Mouse (Mus musculus): ENCODE data around the gene Rfk. TPM values are rescaled to one million over a fixed set of nuclear protein-coding genes. Genes with fewer than 3 reads are reported as not detected.

Rfk gene
- polyA plus RNA-seq, 1 experiment = 41.4 TPM

DNA sequence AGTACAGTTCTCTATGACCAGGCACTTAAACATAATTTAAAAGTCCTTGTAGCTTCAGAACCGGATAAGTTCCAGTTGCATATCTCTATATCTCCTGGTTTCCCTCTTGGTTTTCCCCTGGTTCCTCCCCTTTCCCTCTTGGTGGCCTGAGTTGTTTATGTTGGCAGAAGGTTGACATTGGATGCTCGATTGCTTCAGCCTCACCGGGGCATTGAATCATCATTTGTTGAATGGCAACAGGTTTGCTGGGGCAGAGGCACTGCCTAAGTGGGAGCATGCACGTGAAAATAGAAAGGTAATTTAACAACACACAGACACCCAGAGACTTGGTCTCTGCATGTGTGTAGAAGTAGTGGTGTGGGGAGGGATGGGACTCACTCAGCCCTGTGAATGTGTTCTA, 6.7 kb downstream of the Rfk start:
- Histone ChIP-seq H3K27ac (ENCODE audit: insufficient read depth, low read depth, low read length) (no peak overlapping the region), H3K4me3 (ENCODE audit: insufficient read depth, low read length) (no peak overlapping the region), H3K4me1 (ENCODE audit: control insufficient read depth, insufficient read depth, low read length) (peaks cover 8% of the 10 kb centered on the region)
- TF ChIP-seq POLR2A (IDR thresholded peaks at IDR 0.05; ENCODE audit: borderline replicate concordance, low read depth, low read length) (no peak), CTCF (IDR thresholded peaks at IDR 0.05; ENCODE audit: low read depth, low read length) (no peak)

GRCm38 (mm10) chr19:17403175-17403574, 9.3 kb downstream of the Rfk start:
- Histone ChIP-seq H3K27ac (ENCODE audit: insufficient read depth, low read depth, low read length) (no peak overlapping the region), H3K4me3 (ENCODE audit: insufficient read depth, low read length) (no peak overlapping the region)
- no peak for TF ChIP-seq CTCF (IDR thresholded peaks at IDR 0.05; ENCODE audit: low read depth, low read length)
- TF ChIP-seq POLR2A (IDR thresholded peaks at IDR 0.05; ENCODE audit: borderline replicate concordance, low read depth, low read length) = no peak

GRCm38 (mm10) chr19:17406823-17407222, 13.0 kb downstream of the Rfk start:
- Histone ChIP-seq H3K27ac (ENCODE audit: insufficient read depth, low read depth, low read length) (no peak overlapping the region), H3K4me3 (ENCODE audit: insufficient read depth, low read length) (no peak overlapping the region), H3K4me1 (ENCODE audit: control insufficient read depth, insufficient read depth, low read length) (no peaks in the 10 kb centered on the region)
- TF ChIP-seq CTCF (IDR thresholded peaks at IDR 0.05; ENCODE audit: low read depth, low read length) (no peak), POLR2A (IDR thresholded peaks at IDR 0.05; ENCODE audit: borderline replicate concordance, low read depth, low read length) (no peak)

More at GRCm38 (mm10) chr19:17403175-17403574, 9.3 kb downstream of the Rfk start:
- H3K4me1 ChIP-seq (ENCODE audit: control insufficient read depth, insufficient read depth, low read length) = 0 out of 2 replicates have a peak, but pooled peaks cover 2% of the 10 kb centered on the region

DNA sequence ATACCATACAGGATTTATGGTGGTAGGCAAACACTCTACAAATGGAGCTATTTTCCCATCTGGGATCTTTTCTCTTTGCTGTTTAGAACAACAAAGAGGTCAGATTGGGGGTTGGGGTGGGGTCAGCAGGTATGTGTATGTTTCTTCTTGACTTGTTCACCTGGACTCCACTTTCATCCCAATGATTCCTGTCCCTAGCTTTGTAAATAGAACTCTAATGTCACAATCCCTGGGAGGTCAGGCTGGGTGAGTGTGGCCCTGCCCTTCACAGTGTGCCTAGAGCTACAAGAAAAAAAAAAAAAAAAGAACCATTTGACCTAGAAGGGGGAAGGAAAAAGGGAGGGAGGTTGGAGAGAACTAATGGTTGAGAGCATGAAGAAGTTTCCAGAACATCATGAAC, 14.7 kb downstream of the Rfk start:
- Histone ChIP-seq H3K27ac (ENCODE audit: insufficient read depth, low read depth, low read length) (no peak overlapping the region), H3K4me1 (ENCODE audit: control insufficient read depth, insufficient read depth, low read length) (no peaks in the 10 kb centered on the region), H3K4me3 (ENCODE audit: insufficient read depth, low read length) (no peak overlapping the region)
- no peak for TF ChIP-seq CTCF (IDR thresholded peaks at IDR 0.05; ENCODE audit: low read depth, low read length)
- no peak for TF ChIP-seq POLR2A (IDR thresholded peaks at IDR 0.05; ENCODE audit: borderline replicate concordance, low read depth, low read length)

DNA sequence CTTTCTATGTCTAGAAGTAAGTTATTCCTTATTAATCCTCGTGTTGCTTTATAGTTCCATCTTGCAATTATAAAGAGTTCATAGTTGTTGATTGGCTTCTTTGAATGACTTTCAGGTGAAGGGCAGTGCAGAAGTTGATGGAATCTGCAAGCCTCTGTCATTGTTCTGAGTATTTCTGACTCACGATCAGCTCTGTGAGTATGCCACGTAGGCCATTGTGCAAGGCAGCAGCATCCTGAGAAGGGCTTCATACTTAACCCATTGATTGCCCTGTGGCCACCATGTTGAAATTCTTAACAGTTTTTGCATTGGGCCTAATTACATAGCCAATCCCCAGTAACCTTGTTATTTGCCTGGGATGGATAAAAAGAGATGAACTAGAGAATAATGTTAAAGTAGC, 15.5 kb downstream of the Rfk start:
- TF ChIP-seq POLR2A (IDR thresholded peaks at IDR 0.05; ENCODE audit: borderline replicate concordance, low read depth, low read length) (no peak), CTCF (IDR thresholded peaks at IDR 0.05; ENCODE audit: low read depth, low read length) (no peak)
- Histone ChIP-seq H3K4me1 (ENCODE audit: control insufficient read depth, insufficient read depth, low read length) (no peaks in the 10 kb centered on the region), H3K27ac (ENCODE audit: insufficient read depth, low read depth, low read length) (no peak overlapping the region), H3K4me3 (ENCODE audit: insufficient read depth, low read length) (no peak overlapping the region)

DNA sequence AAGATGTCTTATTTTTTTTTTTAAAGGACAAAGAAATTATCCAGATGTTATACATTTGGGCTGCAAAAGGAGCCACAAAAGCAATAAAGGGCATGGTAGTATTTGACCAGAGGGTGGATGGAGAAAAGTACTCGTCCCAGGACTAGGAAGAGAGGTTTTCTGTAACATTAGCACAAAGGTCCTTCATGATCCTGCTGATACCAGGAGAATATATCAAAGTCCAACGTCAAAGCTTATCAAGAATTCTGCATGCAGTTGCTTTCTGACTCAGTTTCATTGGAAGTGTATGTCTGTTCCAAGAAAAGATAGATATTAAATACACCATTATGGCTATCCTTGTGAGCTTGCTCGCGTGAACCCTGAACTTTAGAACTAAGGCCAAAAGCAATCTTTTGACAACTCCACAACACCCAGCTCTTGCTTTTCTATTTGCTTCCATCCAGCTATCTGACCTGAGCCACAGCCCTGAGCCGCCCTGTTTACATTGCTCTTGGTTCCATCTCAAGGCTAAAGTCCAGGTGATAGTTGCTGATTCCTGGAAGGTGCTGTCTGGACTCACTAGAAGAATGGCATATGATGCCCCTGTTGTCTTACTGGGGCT, 16.7 kb downstream of the Rfk start:
- H3K4me1 ChIP-seq (ENCODE audit: control insufficient read depth, insufficient read depth, low read length) = no peaks in the 10 kb centered on the region
- H3K4me3 ChIP-seq (ENCODE audit: insufficient read depth, low read length) = no peak overlapping the region
- H3K27ac ChIP-seq (ENCODE audit: insufficient read depth, low read depth, low read length) = no peak overlapping the region
- TF ChIP-seq POLR2A (IDR thresholded peaks at IDR 0.05; ENCODE audit: borderline replicate concordance, low read depth, low read length) (no peak), CTCF (IDR thresholded peaks at IDR 0.05; ENCODE audit: low read depth, low read length) (no peak)

- Histone ChIP-seq H3K27ac (ENCODE audit: insufficient read depth, low read depth, low read length) (no peak overlapping the region), H3K4me1 (ENCODE audit: control insufficient read depth, insufficient read depth, low read length) (no peaks in the 10 kb centered on the region), H3K4me3 (ENCODE audit: insufficient read depth, low read length) (no peak overlapping the region)
- TF ChIP-seq CTCF (IDR thresholded peaks at IDR 0.05; ENCODE audit: low read depth, low read length) = no peak
- TF ChIP-seq POLR2A (IDR thresholded peaks at IDR 0.05; ENCODE audit: borderline replicate concordance, low read depth, low read length) = no peak
Measured at GRCm38 (mm10) chr19:17412915-17413459, 19.1 kb downstream of the Rfk start.

GRCm38 (mm10) chr19:17417855-17418254, 24.0 kb downstream of the Rfk start:
- TF ChIP-seq POLR2A (IDR thresholded peaks at IDR 0.05; ENCODE audit: borderline replicate concordance, low read depth, low read length) (no peak), CTCF (IDR thresholded peaks at IDR 0.05; ENCODE audit: low read depth, low read length) (no peak)
- no peaks in the 10 kb centered on the region for H3K4me1 ChIP-seq (ENCODE audit: control insufficient read depth, insufficient read depth, low read length)
- H3K27ac ChIP-seq (ENCODE audit: insufficient read depth, low read depth, low read length) = no peak overlapping the region

DNA sequence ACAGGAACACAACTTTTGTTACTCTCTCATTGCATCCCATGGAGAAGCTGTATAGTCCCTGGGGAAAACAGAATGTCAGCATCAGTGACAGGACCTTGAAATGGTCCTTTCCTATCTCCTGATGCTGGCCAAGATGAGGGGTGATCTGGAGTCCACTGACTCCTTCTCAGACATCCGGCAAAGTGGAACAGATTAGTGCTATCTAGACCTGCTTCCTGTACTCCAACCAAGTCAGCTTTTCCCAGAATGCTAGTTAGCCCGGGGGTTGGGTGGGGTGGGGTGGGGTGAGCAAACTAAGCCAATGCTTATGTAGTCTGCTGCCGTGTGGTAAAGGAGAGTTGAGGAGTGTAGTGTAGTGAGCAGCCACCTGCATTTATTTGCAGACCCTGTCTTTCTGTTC, 29.5 kb downstream of the Rfk start:
- H3K4me1 ChIP-seq (ENCODE audit: control insufficient read depth, insufficient read depth, low read length) = no peaks in the 10 kb centered on the region
- H3K27ac ChIP-seq (ENCODE audit: insufficient read depth, low read depth, low read length) = no peak overlapping the region
- H3K4me3 ChIP-seq (ENCODE audit: insufficient read depth, low read length) = no peak overlapping the region
- TF ChIP-seq POLR2A (IDR thresholded peaks at IDR 0.05; ENCODE audit: borderline replicate concordance, low read depth, low read length) (no peak), CTCF (IDR thresholded peaks at IDR 0.05; ENCODE audit: low read depth, low read length) (no peak)

More at GRCm38 (mm10) chr19:17417855-17418254, 24.0 kb downstream of the Rfk start:
- H3K4me3 ChIP-seq (ENCODE audit: insufficient read depth, low read length) = no peak overlapping the region

DNA sequence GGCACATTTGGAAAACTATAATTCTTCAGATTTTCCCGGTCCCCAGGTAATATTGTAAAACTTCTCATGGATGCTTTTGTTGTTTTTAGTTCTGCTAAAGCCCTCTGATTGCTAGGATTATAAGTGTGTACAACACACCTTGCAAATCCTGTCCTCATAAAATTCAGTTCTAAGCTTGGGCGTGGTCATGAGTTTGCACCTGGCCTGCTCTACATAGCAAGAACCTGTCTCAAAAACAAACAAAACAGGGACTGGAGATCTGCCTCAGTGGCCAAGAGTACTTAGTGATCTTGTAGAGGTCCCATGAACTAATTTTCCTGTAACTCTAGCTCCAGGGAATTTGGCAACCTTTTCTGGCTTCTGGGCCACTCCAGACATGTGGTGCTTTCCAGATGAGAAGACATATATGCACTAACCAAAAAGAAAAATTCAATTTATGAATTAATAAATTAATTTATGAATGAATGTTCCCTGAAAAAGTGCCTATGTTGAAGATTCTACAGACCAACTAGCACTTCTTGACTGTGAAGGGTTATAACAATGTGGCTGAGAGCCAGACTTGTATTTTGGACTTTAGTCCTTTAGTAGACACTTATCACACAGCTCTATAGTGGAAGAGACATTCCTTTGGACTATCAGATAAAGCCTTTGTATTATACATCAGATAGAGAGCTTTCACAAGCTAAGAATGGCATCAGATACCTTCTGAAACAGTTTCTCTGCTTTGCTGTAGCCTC, 34.1 kb downstream of the Rfk start:
- TF ChIP-seq POLR2A (IDR thresholded peaks at IDR 0.05; ENCODE audit: borderline replicate concordance, low read depth, low read length) (no peak), CTCF (IDR thresholded peaks at IDR 0.05; ENCODE audit: low read depth, low read length) (no peak)
- Histone ChIP-seq H3K27ac (ENCODE audit: insufficient read depth, low read depth, low read length) (no peak overlapping the region), H3K4me3 (ENCODE audit: insufficient read depth, low read length) (no peak overlapping the region), H3K4me1 (ENCODE audit: control insufficient read depth, insufficient read depth, low read length) (no peaks in the 10 kb centered on the region)
